Mouse (Mus musculus) bone marrow macrophage, adult 2 months (primary cell): ENCODE measurements at regions not wholly inside any gene's neighbourhood (a gene's known extent, or its start where the extent isn't known, plus 50 kb on each side); places are given as distances from the start of the nearest gene placed in this dataset.

ENCODE experiments used
- H3K27ac ChIP-seq: 2 replicates; pipeline ENCODE4 v1.5.1; 2012; ENCODE audit warnings: low read depth, low read length; ENCODE audit not compliant: insufficient read depth
- H3K4me1 ChIP-seq: 2 replicates; pipeline ENCODE4 v1.6.1; 2012; ENCODE audit warnings: low read length; ENCODE audit not compliant: control insufficient read depth, insufficient read depth
- H3K4me3 ChIP-seq: 2 replicates; pipeline ENCODE4 v1.5.1; 2012; ENCODE audit warnings: mild to moderate bottlenecking, low read length, moderate library complexity; ENCODE audit not compliant: insufficient read depth
- CTCF ChIP-seq: IDR thresholded peaks from 2 replicates; pipeline ENCODE4 v1.5.1; 2012; ENCODE audit warnings: low read depth, mild to moderate bottlenecking, low read length, moderate library complexity
- POLR2A ChIP-seq: IDR thresholded peaks from 2 replicates; pipeline ENCODE4 v1.6.1; 2012; ENCODE audit warnings: mild to moderate bottlenecking, low read depth, low read length, borderline replicate concordance

DNA sequence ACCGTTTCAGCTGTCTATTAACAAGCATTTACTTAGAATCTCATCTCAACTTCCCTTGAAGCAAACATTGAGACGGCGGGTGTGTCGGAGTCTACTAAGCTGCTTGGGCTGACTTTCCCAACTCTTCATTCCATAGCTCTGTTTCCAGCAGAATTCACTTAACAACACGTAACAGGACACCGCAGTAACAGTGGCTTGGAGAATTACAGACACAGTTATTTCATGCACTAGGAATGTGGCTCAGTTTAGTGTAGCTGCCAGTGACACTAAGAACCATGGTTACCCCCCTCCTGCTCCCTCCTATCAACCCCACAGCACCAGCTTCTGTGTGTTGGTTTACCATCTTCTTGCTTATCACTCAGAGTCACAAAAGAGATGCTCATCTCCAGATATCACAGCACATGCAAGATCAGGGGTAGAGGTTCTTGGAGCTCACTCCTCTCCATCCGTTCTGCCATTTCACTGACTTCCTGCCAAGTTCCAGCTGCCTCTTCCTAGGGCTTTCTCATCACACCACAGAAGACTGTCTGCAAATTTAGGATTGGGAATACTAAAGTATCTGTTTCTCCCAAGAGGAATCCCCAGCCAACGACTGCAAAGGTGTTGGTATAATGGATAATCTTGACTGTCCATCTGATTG lies 90.7 kb downstream of the Banf2 start:
- no peak overlapping the region for H3K27ac ChIP-seq

DNA sequence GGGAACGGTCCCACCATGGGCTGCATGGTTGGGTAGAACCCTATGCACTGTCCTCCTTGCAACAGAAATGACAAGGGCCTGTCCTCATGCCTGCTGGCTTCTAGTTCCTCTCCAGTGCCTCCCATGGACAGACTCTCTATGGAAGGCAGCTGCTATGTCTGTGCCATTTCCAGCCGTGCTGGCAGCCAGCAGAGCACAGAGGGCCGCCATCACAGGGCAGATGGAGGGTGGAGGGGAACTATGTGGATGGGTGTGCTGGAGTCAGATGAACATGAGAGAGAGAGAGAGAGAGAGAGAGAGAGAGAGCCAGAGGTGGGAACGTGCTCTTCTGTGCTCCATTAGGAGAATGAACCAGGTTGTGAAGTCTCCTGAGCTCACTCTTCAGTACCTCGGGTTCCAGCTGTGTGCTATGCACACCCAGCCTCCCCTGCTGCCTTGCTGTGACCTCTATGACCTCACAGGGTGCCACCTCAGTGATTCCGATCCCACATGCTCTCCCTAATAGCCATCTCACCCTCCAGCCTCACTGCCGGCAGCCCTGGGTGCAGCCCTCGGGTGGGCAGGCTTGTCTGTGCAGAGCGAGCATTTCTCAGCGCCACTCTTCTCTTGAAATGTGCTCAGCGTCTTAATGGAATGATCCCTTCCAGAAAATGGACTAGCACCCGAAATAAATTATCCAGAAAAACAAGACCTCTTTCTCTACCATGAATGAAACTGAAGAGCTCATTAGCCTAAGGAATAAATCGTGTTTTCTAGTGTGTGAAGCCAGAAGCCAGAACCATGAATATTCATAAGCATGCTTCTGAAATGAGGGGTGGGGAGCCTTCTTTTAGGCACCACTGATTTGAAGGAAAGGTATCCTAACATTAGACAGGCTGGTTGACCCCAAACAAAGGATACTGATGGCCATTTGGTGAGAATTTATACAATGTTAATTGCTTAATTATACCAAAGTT lies 94.5 kb downstream of the Banf2 start:
- no peak for TF ChIP-seq CTCF
- no peak for TF ChIP-seq POLR2A
- H3K4me3 ChIP-seq: no peak overlapping the region

More for the DNA sequence above, 90.7 kb downstream of the Banf2 start:
- Histone ChIP-seq H3K4me3 (no peak overlapping the region), H3K4me1 (no peaks in the 10 kb centered on the region)
- TF ChIP-seq CTCF: no peak
- no peak for TF ChIP-seq POLR2A

DNA sequence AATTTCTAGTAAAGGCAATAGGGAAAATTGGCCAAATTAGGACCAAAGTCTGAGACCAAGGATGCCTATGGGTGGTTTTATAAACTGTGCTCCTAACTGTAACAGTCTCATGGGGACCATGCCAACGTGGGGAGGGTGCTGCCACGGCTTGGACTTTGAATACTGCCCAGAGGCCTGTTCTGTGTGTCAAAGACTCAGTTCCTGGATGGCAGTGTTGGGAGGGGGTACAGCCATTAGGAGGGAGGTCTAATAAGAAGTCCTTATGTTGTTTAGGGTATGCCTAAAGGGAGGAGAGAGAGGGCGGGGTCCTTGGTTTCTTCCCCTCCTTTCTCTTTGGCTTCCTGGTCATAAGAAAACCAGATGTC lies 95.2 kb downstream of the Banf2 start:
- no peak for TF ChIP-seq POLR2A
- no peak for TF ChIP-seq CTCF
- Histone ChIP-seq H3K4me3 (no peak overlapping the region), H3K4me1 (no peaks in the 10 kb centered on the region), H3K27ac (no peak overlapping the region)

More for the DNA sequence above, 94.5 kb downstream of the Banf2 start:
- Histone ChIP-seq H3K4me1 (no peaks in the 10 kb centered on the region), H3K27ac (no peak overlapping the region)

DNA sequence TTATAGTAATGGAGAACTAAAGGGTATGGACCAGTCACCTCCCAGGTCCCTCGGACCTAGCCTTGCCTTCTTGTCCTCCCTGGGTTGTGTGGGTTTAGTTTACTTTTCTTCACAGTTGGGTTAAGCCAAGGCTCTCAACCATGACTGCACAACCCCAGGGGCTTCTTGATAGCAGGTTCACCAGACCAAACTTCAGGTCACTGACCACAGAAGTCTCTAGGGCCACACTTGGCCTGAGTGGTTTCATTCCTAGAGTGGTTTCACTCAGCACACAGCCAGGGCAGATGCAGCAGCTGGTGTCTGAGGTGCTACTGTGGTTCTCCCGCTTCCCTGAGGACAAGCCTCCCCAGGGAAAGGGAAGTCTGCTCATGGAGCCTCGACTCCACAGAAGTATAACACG lies 95.7 kb downstream of the Banf2 start:
- no peaks in the 10 kb centered on the region for H3K4me1 ChIP-seq
- TF ChIP-seq CTCF (no peak), POLR2A (no peak)
- H3K4me3 ChIP-seq: no peak overlapping the region
- H3K27ac ChIP-seq: no peak overlapping the region

DNA sequence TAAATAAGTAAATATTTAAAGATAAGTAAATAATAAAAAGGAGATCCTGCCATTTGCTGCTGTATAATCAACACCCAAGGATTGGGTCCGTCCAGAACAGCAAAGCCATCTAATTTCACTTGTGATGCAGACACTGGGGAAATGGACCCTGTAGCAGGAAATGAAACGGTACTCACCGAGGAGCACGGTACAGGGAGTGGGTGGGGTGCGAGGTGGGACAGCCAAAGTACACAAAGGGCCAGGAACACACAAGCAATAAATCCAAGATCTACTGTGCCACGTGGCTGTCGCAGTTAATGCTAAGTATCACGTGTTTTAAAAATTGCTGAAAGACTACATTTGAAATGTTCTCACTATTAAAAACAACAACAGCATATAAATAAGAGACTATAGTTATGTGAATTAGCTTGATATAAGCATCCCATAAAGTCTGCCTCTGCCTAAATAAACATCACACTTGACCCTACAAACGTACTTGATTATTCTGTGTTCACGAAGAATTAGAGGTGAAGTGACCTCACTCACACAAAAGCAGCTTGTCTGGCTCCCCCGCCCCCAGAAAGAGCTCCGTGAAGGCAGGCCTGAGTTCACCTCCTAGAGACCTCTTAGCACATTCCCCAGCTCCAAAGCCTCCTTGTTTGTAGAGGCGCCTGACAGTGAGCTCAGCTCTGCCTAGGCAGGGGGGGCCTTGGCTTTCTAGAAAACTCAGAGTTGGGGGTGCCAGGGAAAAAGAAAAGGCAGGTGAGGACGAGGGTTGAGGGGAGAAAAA lies 101.1 kb downstream of the Banf2 start:
- Histone ChIP-seq H3K4me1 (no peaks in the 10 kb centered on the region), H3K27ac (no peak overlapping the region), H3K4me3 (no peak overlapping the region)
- no peak for TF ChIP-seq CTCF
- no peak for TF ChIP-seq POLR2A

DNA sequence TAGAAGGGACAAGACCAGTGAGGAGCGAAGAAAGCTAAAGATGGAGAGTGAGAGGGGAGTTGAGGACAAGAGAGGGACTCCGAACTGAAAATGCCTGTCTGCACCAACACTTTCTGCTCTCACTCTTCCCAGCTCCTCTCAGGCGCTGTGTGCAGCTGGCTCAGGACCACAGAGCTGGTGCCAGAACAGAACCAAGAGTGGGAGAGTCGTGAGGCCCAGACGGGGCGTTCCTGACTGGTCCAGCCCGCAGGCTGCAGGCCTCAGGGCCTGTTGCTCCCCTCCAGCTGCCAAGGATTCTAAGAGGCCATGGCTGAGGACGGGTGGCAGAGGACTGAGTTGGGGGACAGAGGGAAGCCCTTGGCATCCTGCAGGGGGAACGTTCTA lies 101.7 kb downstream of the Banf2 start:
- Histone ChIP-seq H3K4me3 (no peak overlapping the region), H3K27ac (no peak overlapping the region), H3K4me1 (no peaks in the 10 kb centered on the region)
- no peak for TF ChIP-seq POLR2A

DNA sequence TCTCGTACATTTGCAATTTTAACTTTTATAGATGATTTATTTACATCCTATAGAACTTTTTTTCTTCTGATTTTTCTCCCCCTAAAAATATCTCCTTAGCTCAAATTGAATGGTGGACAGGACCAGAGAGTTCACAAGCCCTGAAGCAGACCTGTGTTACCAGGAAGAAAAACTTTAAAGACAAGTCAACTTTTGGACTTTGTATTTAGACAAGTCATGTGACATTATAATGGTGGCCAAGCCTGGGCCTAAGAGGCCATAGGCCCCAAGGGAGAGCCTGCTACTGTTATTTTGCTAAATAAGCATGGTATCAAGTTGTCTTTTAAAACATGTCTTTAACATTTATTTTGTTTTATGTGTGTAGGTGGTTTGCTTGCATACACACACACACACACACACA lies 102.7 kb downstream of the Banf2 start:
- Histone ChIP-seq H3K27ac (no peak overlapping the region), H3K4me3 (no peak overlapping the region), H3K4me1 (no peaks in the 10 kb centered on the region)
- TF ChIP-seq CTCF (no peak), POLR2A (no peak)

DNA sequence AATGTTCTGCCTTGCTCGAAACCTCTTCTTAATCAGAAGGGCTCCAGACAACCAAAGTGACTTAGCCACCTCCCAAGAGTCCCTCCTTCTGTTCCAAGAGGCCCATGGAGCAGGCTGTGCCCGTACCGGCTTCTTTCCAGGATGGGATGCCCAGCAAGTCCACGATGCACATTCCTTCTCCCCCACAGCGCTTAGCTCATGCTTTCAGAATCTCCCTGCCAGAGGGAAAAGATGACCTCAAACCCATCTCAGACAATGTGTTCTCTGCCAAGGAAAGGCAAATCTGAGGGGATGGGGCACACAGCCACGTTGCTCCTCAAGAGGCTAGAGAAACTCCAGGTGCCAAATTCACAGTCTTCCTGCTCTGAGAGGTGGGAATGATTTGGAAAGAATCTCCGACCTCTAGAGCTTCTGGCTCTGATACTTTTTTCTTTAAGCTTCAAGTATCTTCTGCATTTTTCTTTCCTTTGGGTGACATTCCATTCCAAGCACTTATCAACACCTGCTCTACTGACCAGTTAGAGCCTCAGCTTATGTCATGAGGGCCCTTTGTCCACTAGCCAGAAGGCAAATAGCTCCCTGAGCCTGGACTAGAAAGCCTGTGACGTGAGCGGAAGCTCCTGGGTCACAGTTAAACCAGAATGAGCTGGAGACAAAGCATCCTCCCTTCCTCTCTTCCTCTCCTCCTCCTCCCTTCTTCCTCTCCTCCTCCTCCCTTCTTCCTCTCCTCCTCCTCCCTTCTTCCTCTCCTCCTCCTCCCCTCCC lies 110.9 kb downstream of the Banf2 start:
- Histone ChIP-seq H3K4me1 (no peaks in the 10 kb centered on the region), H3K4me3 (no peak overlapping the region), H3K27ac (no peak overlapping the region)
- no peak for TF ChIP-seq POLR2A
- no peak for TF ChIP-seq CTCF

DNA sequence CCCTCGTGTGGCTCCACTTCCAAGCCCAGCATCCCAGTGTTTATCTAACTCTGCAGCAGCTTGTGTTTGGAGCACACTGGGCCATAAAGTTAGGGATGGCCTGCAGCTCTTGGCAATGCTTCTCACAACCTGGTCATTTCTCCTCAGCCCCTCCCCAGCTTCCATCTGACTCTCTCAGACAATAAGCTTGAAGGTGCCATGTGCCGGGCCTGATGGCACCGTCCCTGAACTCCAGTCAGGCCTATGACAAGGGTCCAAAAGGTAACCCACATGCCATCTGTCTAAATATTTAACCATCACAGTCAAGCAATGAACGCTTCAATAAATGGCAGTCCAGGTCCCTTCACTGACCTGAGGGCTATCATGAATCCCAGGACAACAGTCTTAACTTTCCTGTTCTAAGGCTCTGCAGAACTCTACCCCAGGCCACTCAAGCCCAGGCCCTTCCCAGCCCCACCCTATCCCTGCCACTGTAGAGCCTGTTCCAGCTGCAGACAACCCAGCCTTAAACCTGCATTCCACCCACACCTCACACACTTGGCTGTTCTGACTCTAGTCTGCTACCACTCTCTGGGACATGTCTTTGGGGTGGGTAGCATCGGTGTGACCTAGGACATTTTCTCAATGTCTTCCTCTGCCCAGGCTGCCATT lies 111.8 kb downstream of the Banf2 start:
- Histone ChIP-seq H3K27ac (no peak overlapping the region), H3K4me1 (no peaks in the 10 kb centered on the region), H3K4me3 (no peak overlapping the region)
- TF ChIP-seq POLR2A: no peak
- no peak for TF ChIP-seq CTCF
